Mouse (Mus musculus) myocyte (in vitro differentiated cells): ENCODE measurements at regions not wholly inside any gene's neighbourhood (a gene's known extent, or its start where the extent isn't known, plus 50 kb on each side); places are given as distances from the start of the nearest gene placed in this dataset.

Experiments
- H3K27me3 ChIP-seq: one replicate; pipeline ENCODE4 v1.6.1; 2011; ENCODE audit not compliant: control insufficient read depth, insufficient read depth, insufficient read length
- H3K36me3 ChIP-seq: one replicate; pipeline ENCODE4 v1.6.1; 2011; ENCODE audit not compliant: control insufficient read depth, insufficient read depth
- H3K4me2 ChIP-seq: one replicate; pipeline ENCODE4 v1.6.1; 2011; ENCODE audit warnings: low read depth, control low read depth
- H3K4me3 ChIP-seq: one replicate; pipeline ENCODE4 v1.5.1; 2011; ENCODE audit warnings: mild to moderate bottlenecking, control low read depth, moderate library complexity
- H3K79me2 ChIP-seq: one replicate; pipeline ENCODE4 v1.6.1; 2011; ENCODE audit not compliant: control insufficient read depth, insufficient read depth
- H3ac ChIP-seq: one replicate; pipeline ENCODE4 v1.6.1; 2011; ENCODE audit not compliant: control insufficient read depth, insufficient read length
- CEBPB ChIP-seq: IDR thresholded peaks from 2 replicates; pipeline ENCODE4 v1.6.1; 2011; ENCODE audit warnings: mild to moderate bottlenecking, moderate library complexity; ENCODE audit not compliant: poor library complexity, insufficient read depth, severe bottlenecking
- E2F4 ChIP-seq: IDR thresholded peaks from one replicate; pipeline ENCODE4 v1.6.1; 2011; ENCODE audit warnings: mild to moderate bottlenecking, control low read depth, moderate library complexity; ENCODE audit not compliant: insufficient read depth
- MAX ChIP-seq: IDR thresholded peaks from one replicate; pipeline ENCODE4 v1.6.1; 2011; ENCODE audit warnings: low read depth, mild to moderate bottlenecking, control low read depth
- MYOD1 ChIP-seq, 3 experiments: IDR thresholded peaks; one replicate each; pipeline ENCODE4 v1.6.1; 2011; ENCODE audit warnings: control low read depth in 2 of 3, low read depth in 2 of 3, mild to moderate bottlenecking in 2 of 3, moderate library complexity in 1 of 3; ENCODE audit not compliant: insufficient read length in 2 of 3, control insufficient read depth in 1 of 3
- MYOG ChIP-seq, 3 experiments: IDR thresholded peaks; one replicate each; pipeline ENCODE4 v1.6.1; 2011; ENCODE audit warnings: control low read depth in 2 of 3, low read depth in 2 of 3, mild to moderate bottlenecking in 2 of 3; ENCODE audit not compliant: insufficient read length in 2 of 3, control insufficient read depth in 1 of 3, insufficient read depth in 1 of 3
- POLR2A ChIP-seq: IDR thresholded peaks from one replicate; pipeline ENCODE4 v1.6.1; 2011; ENCODE audit warnings: low read depth, mild to moderate bottlenecking, control low read depth, moderate library complexity; ENCODE audit not compliant: insufficient read length
- POLR2AphosphoS2 ChIP-seq: IDR thresholded peaks from one replicate; pipeline ENCODE4 v1.6.1; 2011; ENCODE audit warnings: low read depth, control low read depth; ENCODE audit not compliant: insufficient read length
- REST ChIP-seq: IDR thresholded peaks from one replicate; pipeline ENCODE4 v1.6.1; 2011; ENCODE audit warnings: mild to moderate bottlenecking, control low read depth, moderate library complexity; ENCODE audit not compliant: insufficient read depth, insufficient read length
- SRF ChIP-seq: IDR thresholded peaks from one replicate; pipeline ENCODE4 v1.6.1; 2011; ENCODE audit warnings: low read depth; ENCODE audit not compliant: control insufficient read depth, insufficient read length
- TCF12 ChIP-seq: IDR thresholded peaks from one replicate; pipeline ENCODE4 v1.6.1; 2011; ENCODE audit warnings: mild to moderate bottlenecking, control low read depth; ENCODE audit not compliant: poor library complexity, insufficient read depth, severe bottlenecking
- TCF3 ChIP-seq: IDR thresholded peaks from one replicate; pipeline ENCODE4 v1.6.1; 2011; ENCODE audit warnings: low read depth, control low read depth; ENCODE audit not compliant: insufficient read length
- USF1 ChIP-seq: IDR thresholded peaks from one replicate; pipeline ENCODE4 v1.6.1; 2011; ENCODE audit warnings: low read depth, mild to moderate bottlenecking, control low read depth, moderate library complexity

- no peak overlapping the region for H3K4me2 ChIP-seq
- no peaks in the 10 kb centered on the region for H3K27me3 ChIP-seq
- TF ChIP-seq MYOG (IDR thresholded peaks at IDR 0.05; ENCODE audit: control insufficient read depth in 1 of 3, insufficient read depth in 1 of 3, insufficient read length in 2 of 3, low read depth in 2 of 3) (no peak), MAX (no peak), POLR2A (no peak), TCF12 (no peak), E2F4 (no peak), CEBPB (no peak), REST (no peak), TCF3 (no peak), MYOD1 (IDR thresholded peaks at IDR 0.05; ENCODE audit: control insufficient read depth in 1 of 3, insufficient read length in 2 of 3, low read depth in 2 of 3) (no peak), POLR2AphosphoS2 (no peak), SRF (no peak), USF1 (no peak)
- no peaks in the 10 kb centered on the region for H3K79me2 ChIP-seq
- no peak overlapping the region for H3ac ChIP-seq
- H3K36me3 ChIP-seq: no peaks in the 10 kb centered on the region
- H3K4me3 ChIP-seq: no peak overlapping the region
Measured at GRCm38 (mm10) chr15:9898211-9898610, 149.5 kb upstream of the Spef2 start.

GRCm38 (mm10) chr15:9893146-9893545 lies 144.5 kb upstream of the Spef2 start:
- Histone ChIP-seq H3ac (no peak overlapping the region), H3K4me2 (no peak overlapping the region), H3K36me3 (no peaks in the 10 kb centered on the region), H3K79me2 (no peaks in the 10 kb centered on the region), H3K27me3 (no peaks in the 10 kb centered on the region), H3K4me3 (no peak overlapping the region)
- TF ChIP-seq USF1: no peak
- no peak for TF ChIP-seq SRF
- no peak for TF ChIP-seq POLR2A
- no peak for TF ChIP-seq E2F4
- TF ChIP-seq MAX: no peak
- no peak for TF ChIP-seq TCF12
- TF ChIP-seq POLR2AphosphoS2: no peak
- no peak for TF ChIP-seq MYOD1 (IDR thresholded peaks at IDR 0.05; ENCODE audit: control insufficient read depth in 1 of 3, insufficient read length in 2 of 3, low read depth in 2 of 3)
- TF ChIP-seq TCF3: no peak
- TF ChIP-seq REST: no peak

- H3K79me2 ChIP-seq: no peaks in the 10 kb centered on the region
- no peak overlapping the region for H3ac ChIP-seq
- H3K4me3 ChIP-seq: no peak overlapping the region
- H3K36me3 ChIP-seq: no peaks in the 10 kb centered on the region
- TF ChIP-seq MYOG (IDR thresholded peaks at IDR 0.05; ENCODE audit: control insufficient read depth in 1 of 3, insufficient read depth in 1 of 3, insufficient read length in 2 of 3, low read depth in 2 of 3): no peak
- TF ChIP-seq E2F4: no peak
- no peak for TF ChIP-seq REST
- no peak for TF ChIP-seq USF1
- H3K27me3 ChIP-seq: no peaks in the 10 kb centered on the region
- H3K4me2 ChIP-seq: no peak overlapping the region
Measured at GRCm38 (mm10) chr15:9892208-9892607, 143.5 kb upstream of the Spef2 start.

GRCm38 (mm10) chr15:9891446-9891845 lies 142.8 kb upstream of the Spef2 start:
- H3K36me3 ChIP-seq: no peaks in the 10 kb centered on the region
- no peak overlapping the region for H3ac ChIP-seq
- TF ChIP-seq TCF12 (no peak), USF1 (no peak)
- no peaks in the 10 kb centered on the region for H3K27me3 ChIP-seq
- H3K79me2 ChIP-seq: no peaks in the 10 kb centered on the region
- H3K4me3 ChIP-seq: no peak overlapping the region
- no peak overlapping the region for H3K4me2 ChIP-seq

GRCm38 (mm10) chr15:9875776-9876175 lies 127.1 kb upstream of the Spef2 start:
- no peaks in the 10 kb centered on the region for H3K27me3 ChIP-seq
- H3ac ChIP-seq: no peak overlapping the region
- no peak overlapping the region for H3K4me2 ChIP-seq
- no peak for TF ChIP-seq SRF
- H3K4me3 ChIP-seq: no peak overlapping the region
- H3K79me2 ChIP-seq: no peaks in the 10 kb centered on the region
- H3K36me3 ChIP-seq: no peaks in the 10 kb centered on the region

GRCm38 (mm10) chr15:9870126-9870525 lies 121.5 kb upstream of the Spef2 start:
- Histone ChIP-seq H3K4me3 (no peak overlapping the region), H3ac (no peak overlapping the region), H3K27me3 (no peaks in the 10 kb centered on the region), H3K36me3 (no peaks in the 10 kb centered on the region), H3K79me2 (no peaks in the 10 kb centered on the region), H3K4me2 (no peak overlapping the region)
- TF ChIP-seq TCF12 (no peak), CEBPB (no peak), TCF3 (no peak), REST (no peak), POLR2A (no peak), USF1 (no peak), MAX (no peak), E2F4 (no peak), MYOD1 (IDR thresholded peaks at IDR 0.05; ENCODE audit: control insufficient read depth in 1 of 3, insufficient read length in 2 of 3, low read depth in 2 of 3) (no peak), SRF (no peak), POLR2AphosphoS2 (no peak), MYOG (IDR thresholded peaks at IDR 0.05; ENCODE audit: control insufficient read depth in 1 of 3, insufficient read depth in 1 of 3, insufficient read length in 2 of 3, low read depth in 2 of 3) (no peak)
